Mouse (Mus musculus): ENCODE measurements at regions not wholly inside any gene's neighbourhood (a gene's known extent, or its start where the extent isn't known, plus 50 kb on each side); places are given as distances from the start of the nearest gene placed in this dataset.

- no peak for DNase-seq (ENCODE audit: low read depth, low spot score)
Measured at GRCm38 (mm10) chr16:86368449-86368848, 466.8 kb upstream of the Adamts5 start.

GRCm38 (mm10) chr16:86366197-86366596, 464.6 kb upstream of the Adamts5 start:
- DNase-seq (ENCODE audit: low read depth, low spot score), result no peak

- peak; percentile 21 for DNase-seq (ENCODE audit: low read depth, low spot score)
Measured at GRCm38 (mm10) chr16:86361099-86361498, 459.5 kb upstream of the Adamts5 start.

GRCm38 (mm10) chr16:86355036-86355435, 453.4 kb upstream of the Adamts5 start:
- DNase-seq (ENCODE audit: low read depth, low spot score), result no peak

- DNase-seq (ENCODE audit: low read depth, low spot score), result no peak
Measured at GRCm38 (mm10) chr16:86347753-86348152, 446.1 kb upstream of the Adamts5 start.

DNA sequence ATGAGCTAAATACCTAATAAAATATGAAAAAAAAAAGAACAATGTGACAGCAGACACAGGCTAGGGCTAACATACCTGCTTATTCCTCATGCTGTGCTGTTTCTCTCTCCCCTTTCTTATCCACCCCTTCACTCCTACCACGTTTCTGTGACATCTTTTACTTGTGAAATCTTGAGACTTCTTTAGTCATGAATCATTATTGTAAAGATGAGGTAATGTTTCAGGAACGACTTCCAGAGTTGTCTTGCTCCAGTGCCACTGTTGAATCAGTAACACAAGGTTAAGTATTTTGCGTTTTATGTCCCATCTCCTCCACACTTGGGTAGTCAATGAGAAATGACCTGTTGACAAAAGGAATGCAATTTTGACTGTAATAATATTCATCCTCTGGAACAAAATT, 445.3 kb upstream of the Adamts5 start:
- no peak for DNase-seq (ENCODE audit: low read depth, low spot score)

DNA sequence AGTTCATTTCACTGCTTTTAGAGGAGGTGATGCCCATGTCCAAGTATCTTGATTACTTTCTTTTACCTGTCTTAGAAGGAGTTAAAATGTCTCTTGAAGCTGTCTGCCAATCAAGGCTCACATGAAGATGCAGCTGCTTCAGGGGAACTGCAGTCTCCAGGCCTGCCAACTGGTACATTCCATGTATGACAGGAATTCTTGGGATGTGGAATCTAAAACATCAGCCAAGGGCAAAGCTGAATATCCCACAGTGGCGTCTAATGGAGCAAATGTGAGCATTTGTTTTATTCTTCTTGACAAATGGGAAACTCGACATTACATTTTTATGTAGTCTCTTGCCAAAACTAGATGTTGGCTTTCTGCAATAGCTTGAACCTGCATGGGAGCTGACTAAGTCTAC, 438.7 kb upstream of the Adamts5 start:
- no peak for DNase-seq (ENCODE audit: low read depth, low spot score)

- no peak for DNase-seq (ENCODE audit: low read depth, low spot score)
Measured at GRCm38 (mm10) chr16:86325406-86325805, 423.8 kb upstream of the Adamts5 start.

- DNase-seq (ENCODE audit: low read depth, low spot score), result no peak
Measured at GRCm38 (mm10) chr16:86318898-86319297, 417.3 kb upstream of the Adamts5 start.

- no peak for DNase-seq (ENCODE audit: low read depth, low spot score)
Measured at GRCm38 (mm10) chr16:86309696-86310095, 408.1 kb upstream of the Adamts5 start.

DNA sequence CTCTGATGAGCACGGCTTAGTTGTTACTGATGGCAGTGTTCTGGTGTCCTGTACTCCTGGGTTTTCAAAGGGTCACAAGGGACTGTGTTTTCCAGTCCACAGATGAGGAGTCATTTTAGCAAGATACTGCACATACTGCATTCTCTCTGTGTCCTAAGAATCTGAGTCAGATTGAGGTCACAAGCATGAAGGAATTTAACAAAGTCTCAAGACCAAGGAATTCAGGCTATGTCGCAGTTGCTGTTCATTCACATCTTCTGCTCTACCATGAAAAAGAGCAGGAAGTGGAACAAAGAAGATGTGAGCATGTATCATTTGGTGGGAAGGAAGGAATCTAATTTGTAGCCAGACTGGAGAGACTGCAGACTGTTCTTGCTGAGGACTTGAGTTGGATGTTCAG, 402.2 kb upstream of the Adamts5 start:
- DNase-seq (ENCODE audit: low read depth, low spot score), result no peak

GRCm38 (mm10) chr16:86302451-86303145, 401.0 kb upstream of the Adamts5 start:
- DNase-seq (ENCODE audit: low read depth, low spot score), result peak; percentile 25

DNA sequence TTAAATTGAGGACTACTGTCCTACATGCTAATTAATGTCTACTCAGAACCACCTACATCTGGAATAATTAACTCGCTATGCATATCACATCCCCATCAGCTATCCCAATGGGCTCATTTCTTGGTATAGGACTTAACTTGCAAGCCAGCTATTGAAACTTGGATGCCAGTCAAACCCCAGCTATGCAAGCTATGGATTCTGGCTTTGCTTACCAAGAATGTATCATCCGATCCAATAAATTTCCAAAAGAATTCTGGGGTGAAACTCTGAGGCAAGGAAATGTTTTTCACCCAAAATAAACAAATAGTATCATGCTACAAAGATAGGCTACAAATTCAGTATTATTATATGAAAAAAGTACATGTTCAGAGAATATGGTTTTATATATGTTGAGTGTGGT, 392.8 kb upstream of the Adamts5 start:
- no peak for DNase-seq (ENCODE audit: low read depth, low spot score)

DNA sequence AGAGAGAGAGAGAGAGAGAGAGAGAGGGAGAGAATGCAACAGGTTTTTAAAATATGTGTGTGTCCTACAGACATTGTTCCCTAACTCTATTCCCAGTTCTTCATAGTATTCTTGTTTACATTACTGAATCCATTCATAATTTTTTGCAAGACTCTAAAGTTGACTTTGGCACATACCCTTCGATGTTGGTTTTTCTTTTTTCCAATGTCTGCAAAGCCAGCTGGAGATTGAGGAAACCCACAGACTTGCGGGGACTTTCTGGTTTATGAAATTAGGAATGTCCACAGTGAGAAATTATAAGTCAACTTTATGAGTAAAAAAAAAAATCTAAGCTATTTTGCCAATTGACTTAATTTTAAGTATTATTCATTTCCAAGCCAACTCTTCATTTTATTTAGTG, 379.7 kb upstream of the Adamts5 start:
- DNase-seq (ENCODE audit: low read depth, low spot score), result no peak

GRCm38 (mm10) chr16:86277031-86277430, 375.4 kb upstream of the Adamts5 start:
- DNase-seq (ENCODE audit: low read depth, low spot score), result no peak

- DNase-seq (ENCODE audit: low read depth, low spot score), result peak; percentile 7
Measured at GRCm38 (mm10) chr16:86261612-86262011, 360.0 kb upstream of the Adamts5 start.

DNA sequence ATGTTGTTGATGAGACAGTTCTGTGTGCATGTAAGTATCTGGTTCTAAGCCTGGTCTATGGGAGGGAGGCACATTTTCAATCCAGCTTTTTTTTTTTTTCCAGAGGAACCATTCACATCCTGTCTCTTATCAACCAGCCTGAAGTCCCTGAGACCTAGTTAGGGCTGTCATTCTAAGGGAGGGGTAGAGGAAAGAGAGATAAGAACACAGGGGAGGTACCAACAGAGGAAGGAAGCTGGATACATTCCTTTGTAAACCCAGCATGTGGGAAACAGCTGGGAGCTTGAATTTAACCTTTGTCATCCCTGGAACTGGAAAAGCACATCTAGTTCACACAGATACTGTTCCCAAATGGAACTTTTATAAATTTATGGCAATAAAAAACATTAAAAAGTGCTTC, 351.0 kb upstream of the Adamts5 start:
- DNase-seq (ENCODE audit: low read depth, low spot score), result peak; percentile 10

GRCm38 (mm10) chr16:86250021-86250420, 348.4 kb upstream of the Adamts5 start:
- peak; percentile 37 for DNase-seq (ENCODE audit: low read depth, low spot score)

DNA sequence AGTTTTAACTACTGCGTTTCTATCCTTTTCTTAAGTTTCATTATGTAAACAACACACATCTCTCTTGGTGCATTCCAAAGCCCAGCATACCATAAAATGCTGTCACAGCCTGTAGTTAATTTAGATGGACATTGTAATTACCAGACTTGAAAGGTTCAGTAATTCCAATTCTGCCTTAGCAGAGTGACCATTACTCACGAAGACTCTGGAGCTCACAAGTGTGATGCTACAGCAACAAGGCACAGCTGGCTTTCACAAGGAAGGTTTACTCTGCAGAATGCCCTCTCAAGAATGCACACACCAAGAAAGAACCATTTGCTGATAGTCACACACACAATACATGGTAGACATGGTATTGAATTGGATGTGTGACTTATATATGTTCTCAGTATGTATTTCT, 342.6 kb upstream of the Adamts5 start:
- no peak for DNase-seq (ENCODE audit: low read depth, low spot score)

DNA sequence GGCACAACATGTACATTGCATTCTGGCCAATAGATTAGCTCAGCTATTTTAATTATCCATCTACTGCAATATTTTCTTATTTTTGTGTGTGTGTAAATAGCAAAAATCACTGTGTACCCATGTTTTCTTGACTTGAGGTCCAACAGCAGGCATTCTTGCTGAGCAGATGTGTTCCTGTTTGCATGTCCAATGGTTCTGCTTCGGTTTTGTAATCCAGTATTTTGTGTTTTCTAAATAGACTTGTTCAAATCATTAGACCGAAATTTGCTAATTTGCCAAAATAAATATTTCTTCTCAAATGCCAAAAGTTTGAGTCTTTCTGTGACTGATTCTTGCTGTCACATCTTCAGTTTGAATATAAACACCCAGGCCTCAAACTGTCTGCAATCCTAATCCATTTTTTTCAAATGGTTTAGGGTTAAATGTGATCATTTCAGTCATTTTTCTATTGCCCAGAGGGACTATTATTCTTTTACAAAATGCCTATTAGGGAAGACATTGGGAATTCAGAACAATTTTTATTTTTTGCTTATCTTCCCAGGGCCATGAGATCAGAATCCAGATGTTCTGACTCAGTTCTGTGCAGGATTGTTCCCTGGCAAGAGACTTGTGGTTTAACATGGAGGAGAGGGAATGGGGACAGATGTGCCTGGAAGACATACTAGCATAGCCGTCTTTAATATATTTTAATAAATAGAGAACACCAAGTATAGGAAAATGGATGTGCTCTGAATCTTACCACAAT, 341.3 kb upstream of the Adamts5 start:
- peak; percentile 75 for DNase-seq (ENCODE audit: low read depth, low spot score)

DNA sequence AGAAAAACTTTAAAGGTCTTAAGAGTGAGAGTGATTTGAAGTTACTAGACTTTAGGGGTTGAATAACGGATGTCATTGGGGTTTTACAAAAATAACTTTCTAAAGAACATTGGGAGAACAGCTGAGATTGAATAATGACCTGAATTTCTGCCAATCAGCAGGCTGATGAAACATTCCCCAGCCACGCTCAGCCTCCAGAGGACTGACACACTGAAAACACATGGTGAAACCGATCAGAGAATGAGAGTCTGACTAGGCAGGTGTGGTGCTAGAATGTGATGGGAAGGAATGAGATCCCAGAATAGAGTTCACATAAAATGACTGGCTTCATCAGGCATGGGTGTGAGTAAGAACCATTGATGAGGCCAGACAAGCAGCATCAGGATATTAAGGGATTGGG, 321.4 kb upstream of the Adamts5 start:
- DNase-seq (ENCODE audit: low read depth, low spot score), result peak; percentile 84

- DNase-seq (ENCODE audit: low read depth, low spot score), result no peak
Measured at GRCm38 (mm10) chr16:86210547-86210946, 308.9 kb upstream of the Adamts5 start.

- no peak for DNase-seq (ENCODE audit: low read depth, low spot score)
Measured at GRCm38 (mm10) chr16:86209319-86209718, 307.7 kb upstream of the Adamts5 start.
